Mouse (Mus musculus): ENCODE measurements around the gene Sohlh2. TPM values are rescaled to one million over a fixed set of nuclear protein-coding genes. Genes with fewer than 3 reads are reported as not detected.

Gene Sohlh2
- not detected for total RNA-seq (2021)
- long read RNA-seq, experiment 1: 0 reads
- long read RNA-seq, experiment 2: 0 reads

- intact Hi-C loops (cut with DNase I): no loop called here
- DNase-seq: no peak
These were observed at the start of gene Sohlh2 for GRCm38 (mm10) chr3:55181766-55182165. Sohlh2 (plus strand) TSS chr3:55182028.

GRCm38 (mm10) chr3:55137039-55137438 is 44.8 kb upstream of the Sohlh2 start, which contains the start of gene Ccdc169:
Ccdc169 (plus strand) TSS chr3:55137339.
- DNase-seq: no peak

GRCm38 (mm10) chr3:55139837-55140236 is 42.0 kb upstream of the Sohlh2 start:
- no peak for DNase-seq
- intact Hi-C loops (cut with DNase I): no loop called here

More at GRCm38 (mm10) chr3:55137039-55137438, 44.8 kb upstream of the Sohlh2 start, which contains the start of gene Ccdc169:
- intact Hi-C loops (cut with DNase I): no loop called here

GRCm38 (mm10) chr3:55141401-55141800 is 40.4 kb upstream of the Sohlh2 start:
- intact Hi-C loops (cut with DNase I): no loop called here

GRCm38 (mm10) chr3:55144916-55145315 is 36.9 kb upstream of the Sohlh2 start:
- no peak for DNase-seq
- intact Hi-C loops (cut with DNase I): no loop called here

More at GRCm38 (mm10) chr3:55141401-55141800, 40.4 kb upstream of the Sohlh2 start:
- no peak for DNase-seq

- no peak for DNase-seq
- intact Hi-C loops (cut with DNase I): no loop called here
These were observed 35.4 kb upstream of the Sohlh2 start for GRCm38 (mm10) chr3:55146441-55146840.

- intact Hi-C loops (cut with DNase I): no loop called here
- no peak for DNase-seq
These were observed 34.7 kb upstream of the Sohlh2 start for GRCm38 (mm10) chr3:55147156-55147555.

GRCm38 (mm10) chr3:55148091-55148490 is 33.7 kb upstream of the Sohlh2 start:
- intact Hi-C loops (cut with DNase I): no loop called here
- no peak for DNase-seq

GRCm38 (mm10) chr3:55151656-55152433 is 30.0 kb upstream of the Sohlh2 start:
- intact Hi-C loops (cut with DNase I): loop anchor here (1.0 to 2.0 kb wide), 2 partner anchors 72 to 203 kb away; no protein-coding TSS in a partner anchor

GRCm38 (mm10) chr3:55152673-55153334 is 29.0 kb upstream of the Sohlh2 start:
- peak in 1 of 2 experiments; percentile 7 for DNase-seq
- intact Hi-C loops (cut with DNase I): loop anchor here (1.0 to 2.0 kb wide), 2 partner anchors 73 to 202 kb away; no protein-coding TSS in a partner anchor

More at GRCm38 (mm10) chr3:55151656-55152433, 30.0 kb upstream of the Sohlh2 start:
- peak; percentile 42 to 72 for DNase-seq

- DNase-seq: no peak
- intact Hi-C loops (cut with DNase I): no loop called here
These were observed 27.7 kb upstream of the Sohlh2 start for GRCm38 (mm10) chr3:55154163-55154562.

- no peak for DNase-seq
- intact Hi-C loops (cut with DNase I): no loop called here
These were observed 24.4 kb upstream of the Sohlh2 start for GRCm38 (mm10) chr3:55157413-55157812.

- DNase-seq: no peak
- intact Hi-C loops (cut with DNase I): no loop called here
These were observed 20.7 kb upstream of the Sohlh2 start for GRCm38 (mm10) chr3:55161144-55161543.

GRCm38 (mm10) chr3:55163510-55163909 is 18.3 kb upstream of the Sohlh2 start:
- intact Hi-C loops (cut with DNase I): no loop called here

GRCm38 (mm10) chr3:55172478-55172877 is 9.3 kb upstream of the Sohlh2 start:
- intact Hi-C loops (cut with DNase I): no loop called here
- no peak for DNase-seq

More at GRCm38 (mm10) chr3:55163510-55163909, 18.3 kb upstream of the Sohlh2 start:
- DNase-seq: no peak

- DNase-seq: no peak
- intact Hi-C loops (cut with DNase I): no loop called here
These were observed 4.6 kb upstream of the Sohlh2 start for GRCm38 (mm10) chr3:55177271-55177670.

GRCm38 (mm10) chr3:55191668-55192067 is 9.8 kb downstream of the Sohlh2 start:
- intact Hi-C loops (cut with DNase I): no loop called here

GRCm38 (mm10) chr3:55193351-55193750 is 11.5 kb downstream of the Sohlh2 start:
- intact Hi-C loops (cut with DNase I): no loop called here

More at GRCm38 (mm10) chr3:55191668-55192067, 9.8 kb downstream of the Sohlh2 start:
- no peak for DNase-seq

GRCm38 (mm10) chr3:55194792-55195191 is 13.0 kb downstream of the Sohlh2 start:
- no peak for DNase-seq
- intact Hi-C loops (cut with DNase I): no loop called here

More at GRCm38 (mm10) chr3:55193351-55193750, 11.5 kb downstream of the Sohlh2 start:
- no peak for DNase-seq

GRCm38 (mm10) chr3:55195581-55196327 is 13.9 kb downstream of the Sohlh2 start:
- intact Hi-C loops (cut with DNase I): no loop called here
- peak; percentile 13 to 26 for DNase-seq
